Mouse (Mus musculus) T-cell, adult 2 months (primary cell): Measurements from ENCODE around the gene Bspry.

Source experiments
- DNase-seq: peaks from one replicate; pipeline ENCODE4 v3.0.0; 2022; ENCODE audit warnings: low spot score

Bspry gene

GRCm38 (mm10) chr4:62480709-62481605 lies 1.1 kb downstream of the Bspry start:
- peak; percentile 35 for DNase-seq

- DNase-seq: no peak
These were observed 5.1 kb downstream of the Bspry start for GRCm38 (mm10) chr4:62484928-62485327.

- DNase-seq: no peak
These were observed 5.8 kb downstream of the Bspry start for GRCm38 (mm10) chr4:62485450-62486161.

GRCm38 (mm10) chr4:62486162-62486696 lies 6.4 kb downstream of the Bspry start:
- DNase-seq: no peak

- DNase-seq: no peak
These were observed 7.3 kb downstream of the Bspry start for GRCm38 (mm10) chr4:62487172-62487571.

GRCm38 (mm10) chr4:62487914-62488313 lies 8.1 kb downstream of the Bspry start:
- no peak for DNase-seq

- DNase-seq: no peak
These were observed 12.8 kb downstream of the Bspry start for GRCm38 (mm10) chr4:62492682-62493081.

GRCm38 (mm10) chr4:62494230-62494629 lies 14.4 kb downstream of the Bspry start:
- no peak for DNase-seq

GRCm38 (mm10) chr4:62495946-62496345 lies 16.1 kb downstream of the Bspry start:
- DNase-seq: no peak

GRCm38 (mm10) chr4:62496815-62497214 lies 17.0 kb downstream of the Bspry start:
- no peak for DNase-seq

GRCm38 (mm10) chr4:62500799-62501198 lies 20.9 kb downstream of the Bspry start:
- no peak for DNase-seq

- no peak for DNase-seq
These were observed 21.7 kb downstream of the Bspry start for GRCm38 (mm10) chr4:62501534-62501933.

- peak; percentile 54 for DNase-seq
These were observed 22.3 kb downstream of the Bspry start for GRCm38 (mm10) chr4:62501964-62502732.

- DNase-seq: no peak
These were observed 23.1 kb downstream of the Bspry start for GRCm38 (mm10) chr4:62502969-62503368.

- DNase-seq: no peak
These were observed 23.6 kb downstream of the Bspry start, which contains the start of gene Hdhd3 for GRCm38 (mm10) chr4:62503374-62503970. Hdhd3 (minus strand) TSS chr4:62503467.

- DNase-seq: no peak
These were observed 26.1 kb downstream of the Bspry start for GRCm38 (mm10) chr4:62505991-62506390.

GRCm38 (mm10) chr4:62506798-62507197 lies 26.9 kb downstream of the Bspry start:
- peak; percentile 51 for DNase-seq

- no peak for DNase-seq
These were observed 29.0 kb downstream of the Bspry start for GRCm38 (mm10) chr4:62508839-62509238.

GRCm38 (mm10) chr4:62509946-62510345 lies 30.1 kb downstream of the Bspry start:
- DNase-seq: no peak

- DNase-seq: no peak
These were observed 34.2 kb downstream of the Bspry start for GRCm38 (mm10) chr4:62513998-62514506.

- DNase-seq: no peak
These were observed 35.1 kb downstream of the Bspry start for GRCm38 (mm10) chr4:62514995-62515394.
